Mouse (Mus musculus) lung, postnatal 0 days (tissue): ENCODE data around the gene Hddc2.

ENCODE experiments used
- CTCF ChIP-seq: IDR thresholded peaks from 2 replicates; pipeline ENCODE4 v1.5.1; 2016; ENCODE audit warnings: antibody characterized with exemption, mild to moderate bottlenecking
- EP300 ChIP-seq: IDR thresholded peaks from 2 replicates; pipeline ENCODE4 v1.6.1; 2016; ENCODE audit warnings: antibody characterized with exemption, mild to moderate bottlenecking, control low read depth

- TF ChIP-seq EP300 (no peak), CTCF (no peak)
Measured at GRCm38 (mm10) chr10:31288697-31289390, 24.3 kb upstream of the Hddc2 start.
